Mouse (Mus musculus): ENCODE results near the gene Cyp2c23.

Gene Cyp2c23

GRCm38 (mm10) chr19:44028972-44029371, at the start of gene Cyp2c23:
Cyp2c23 (minus strand) TSS chr19:44029208.
- DNase-seq (ENCODE audit: low spot score) = no peak

GRCm38 (mm10) chr19:44077024-44077423, 48.0 kb upstream of the Cyp2c23 start:
- DNase-seq (ENCODE audit: low spot score) = no peak

GRCm38 (mm10) chr19:44076457-44076856, 47.4 kb upstream of the Cyp2c23 start:
- DNase-seq (ENCODE audit: low spot score) = no peak

GRCm38 (mm10) chr19:44074986-44075385, 46.0 kb upstream of the Cyp2c23 start:
- DNase-seq (ENCODE audit: low spot score) = no peak

- no peak for DNase-seq (ENCODE audit: low spot score)
Measured at GRCm38 (mm10) chr19:44071166-44071565, 42.2 kb upstream of the Cyp2c23 start.

GRCm38 (mm10) chr19:44069914-44070232, 40.9 kb upstream of the Cyp2c23 start:
- no peak for DNase-seq (ENCODE audit: low spot score)

GRCm38 (mm10) chr19:44069121-44069913, 40.3 kb upstream of the Cyp2c23 start, which contains the start of gene Erlin1:
Erlin1 (minus strand) TSS chr19:44069785.
- DNase-seq (ENCODE audit: low spot score) = peak; percentile 72

- DNase-seq (ENCODE audit: low spot score) = no peak
Measured at GRCm38 (mm10) chr19:44068232-44068631, 39.2 kb upstream of the Cyp2c23 start.

- DNase-seq (ENCODE audit: low spot score) = no peak
Measured at GRCm38 (mm10) chr19:44067323-44068049, 38.5 kb upstream of the Cyp2c23 start.

GRCm38 (mm10) chr19:44064734-44065133, 35.7 kb upstream of the Cyp2c23 start:
- DNase-seq (ENCODE audit: low spot score) = no peak

GRCm38 (mm10) chr19:44063773-44064172, 34.8 kb upstream of the Cyp2c23 start:
- DNase-seq (ENCODE audit: low spot score) = no peak

- DNase-seq (ENCODE audit: low spot score) = no peak
Measured at GRCm38 (mm10) chr19:44060226-44060625, 31.2 kb upstream of the Cyp2c23 start.

GRCm38 (mm10) chr19:44055173-44055826, 26.3 kb upstream of the Cyp2c23 start:
- DNase-seq (ENCODE audit: low spot score) = no peak

GRCm38 (mm10) chr19:44050388-44050787, 21.4 kb upstream of the Cyp2c23 start:
- no peak for DNase-seq (ENCODE audit: low spot score)

GRCm38 (mm10) chr19:44049282-44049681, 20.3 kb upstream of the Cyp2c23 start:
- DNase-seq (ENCODE audit: low spot score) = no peak

- DNase-seq (ENCODE audit: low spot score) = no peak
Measured at GRCm38 (mm10) chr19:44045847-44046246, 16.8 kb upstream of the Cyp2c23 start.

GRCm38 (mm10) chr19:44042121-44042520, 13.1 kb upstream of the Cyp2c23 start:
- no peak for DNase-seq (ENCODE audit: low spot score)

- no peak for DNase-seq (ENCODE audit: low spot score)
Measured at GRCm38 (mm10) chr19:44033396-44033795, 4.4 kb upstream of the Cyp2c23 start.

- no peak for DNase-seq (ENCODE audit: low spot score)
Measured at GRCm38 (mm10) chr19:44032046-44032744, 3.2 kb upstream of the Cyp2c23 start.

GRCm38 (mm10) chr19:44030024-44030423, 1.0 kb upstream of the Cyp2c23 start:
- DNase-seq (ENCODE audit: low spot score) = no peak

- no peak for DNase-seq (ENCODE audit: low spot score)
Measured at GRCm38 (mm10) chr19:44026956-44027530, 2.0 kb downstream of the Cyp2c23 start.

Measured in c-Kit-positive CD71-positive TER-119-positive erythroid progenitor cells, embryonic 14.5 days (primary cell).